Mouse (Mus musculus) testis, adult 2 months (tissue): ENCODE measurements around the gene Lsmem1.
"Not testable (repeated sequence)": the region's sequence is repeated elsewhere in the genome, so short reads cannot be mapped to it uniquely, and the experiment has no call there.

Experiments
- CTCF ChIP-seq: fragments of 200-500 bp; IDR thresholded peaks from 2 replicates; pipeline ENCODE4 v1.5.1; 2012; ENCODE audit warnings: low read depth, mild to moderate bottlenecking, inconsistent platforms, low read length, moderate library complexity; ENCODE audit not compliant: control insufficient read depth, insufficient read depth, insufficient replicate concordance
- POLR2A ChIP-seq: fragments of 200-500 bp; IDR thresholded peaks from 2 replicates; pipeline ENCODE4 v1.6.1; 2012; ENCODE audit warnings: low read depth, mild to moderate bottlenecking, inconsistent platforms, low read length, moderate library complexity; ENCODE audit not compliant: control insufficient read depth

DNA sequence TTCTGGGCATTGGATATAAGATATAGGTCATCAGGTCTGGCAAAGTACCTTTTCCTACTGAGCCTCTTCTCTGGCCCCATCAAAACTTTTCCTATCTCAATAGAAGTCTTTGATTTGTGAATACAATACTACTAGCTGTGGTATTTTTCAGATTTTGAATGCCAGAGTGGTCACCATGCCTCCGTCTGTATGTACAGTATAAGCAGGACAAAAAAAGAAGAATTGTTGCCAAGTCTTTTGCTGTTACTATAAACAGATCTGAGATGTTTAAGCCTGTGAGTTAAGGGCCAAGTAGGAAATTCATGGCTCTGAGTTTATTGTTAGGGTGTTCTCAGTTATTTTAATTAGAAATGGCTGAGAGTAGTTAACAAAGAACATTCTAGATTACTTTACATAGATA is 24.1 kb downstream of the Lsmem1 start:
- not testable (repeated sequence) for TF ChIP-seq POLR2A, CTCF
